ENCODE assay signal across 34 mouse cellular contexts in the genomic region with DNA sequence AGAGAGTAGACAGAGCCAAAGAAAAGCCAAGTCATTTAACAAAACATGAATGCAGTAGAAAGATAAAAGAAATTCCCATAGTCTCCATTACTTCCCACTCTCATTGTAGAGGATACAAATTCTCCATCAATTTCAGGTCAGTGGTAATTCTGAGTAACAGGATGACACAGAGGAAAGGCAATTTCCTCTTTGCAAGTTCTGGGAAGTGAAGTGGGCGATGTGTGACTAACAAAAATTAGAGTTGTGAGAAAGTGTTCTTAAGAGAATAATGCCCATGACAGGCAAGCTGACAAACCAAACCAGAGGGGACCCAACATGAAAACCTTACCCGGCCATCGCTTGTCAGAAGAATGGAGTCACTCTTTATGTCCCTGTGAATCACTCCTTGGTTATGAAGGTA. TPM values are rescaled to one million over a fixed set of nuclear protein-coding genes. Genes with fewer than 3 reads are reported as not detected.
"Had no signal": no experiment of that assay in that cellular context is flagged by ENCODE, and none has a peak within 500 bp of the region (broad histone marks: within the 10 kb centered on the region; RNA-seq: fewer than 3 reads in every experiment).

No protein-coding gene starts in this region.

- H3K36me3 ChIP-seq: embryonic facial prominence, embryonic 10.5 days; embryonic facial prominence, embryonic 12.5 days; embryonic facial prominence, embryonic 13.5 days; embryonic facial prominence, embryonic 15.5 days; forebrain, embryonic 10.5 days; forebrain, embryonic 12.5 days had no signal

- H3K27ac ChIP-seq: embryonic facial prominence, embryonic 10.5 days; embryonic facial prominence, embryonic 12.5 days; embryonic facial prominence, embryonic 13.5 days; embryonic facial prominence, embryonic 15.5 days; forebrain, embryonic 10.5 days; forebrain, embryonic 12.5 days; forebrain, embryonic 13.5 days; forebrain, embryonic 15.5 days; gastrocnemius, adult 2 months; heart, adult 2 months had no signal

- H3K9me3 ChIP-seq: embryonic facial prominence, embryonic 10.5 days; embryonic facial prominence, embryonic 12.5 days; embryonic facial prominence, embryonic 13.5 days; embryonic facial prominence, embryonic 15.5 days; forebrain, embryonic 10.5 days; forebrain, embryonic 12.5 days; forebrain, embryonic 13.5 days; forebrain, embryonic 15.5 days had no signal

- H3K4me1 ChIP-seq: embryonic facial prominence, embryonic 10.5 days; embryonic facial prominence, embryonic 12.5 days; embryonic facial prominence, embryonic 13.5 days; embryonic facial prominence, embryonic 15.5 days; forebrain, embryonic 10.5 days; forebrain, embryonic 12.5 days; forebrain, embryonic 13.5 days; forebrain, embryonic 15.5 days had no signal

- H3K27me3 ChIP-seq: embryonic facial prominence, embryonic 12.5 days; embryonic facial prominence, embryonic 13.5 days; embryonic facial prominence, embryonic 15.5 days; forebrain, embryonic 12.5 days; forebrain, embryonic 13.5 days; forebrain, embryonic 15.5 days had no signal

- DNase-seq: cerebellum, adult 8-10 months; cerebellum, adult 9-10 months; cerebellum, adult 9-11 months; cerebellum, postnatal 10 days; cerebellum, postnatal 14 days; cerebellum, postnatal 25 days; cerebellum, postnatal 36 days; embryo, embryonic 11 days; forebrain, postnatal 0 days; gastrocnemius, adult 2 months; gastrocnemius, postnatal 10 days; gastrocnemius, postnatal 14 days; gastrocnemius, postnatal 25 days; gastrocnemius, postnatal 36 days; heart, adult 11 months; heart, adult 18-20 months; heart, adult 2 months had no signal

- ATAC-seq: forebrain, embryonic 13.5 days; forebrain, embryonic 14.5 days; forebrain, embryonic 15.5 days; forebrain, embryonic 16.5 days; forebrain, postnatal 0 days had no signal

- H3K4me3 ChIP-seq: embryonic facial prominence, embryonic 10.5 days; embryonic facial prominence, embryonic 12.5 days; embryonic facial prominence, embryonic 13.5 days; embryonic facial prominence, embryonic 15.5 days; erythroblast, embryonic 14.5 days; forebrain, embryonic 10.5 days; forebrain, embryonic 12.5 days; forebrain, embryonic 13.5 days; forebrain, embryonic 15.5 days; gastrocnemius, adult 2 months; heart, adult 2 months had no signal

- H3K9ac ChIP-seq: embryonic facial prominence, embryonic 12.5 days; embryonic facial prominence, embryonic 13.5 days; embryonic facial prominence, embryonic 15.5 days; forebrain, embryonic 12.5 days; forebrain, embryonic 13.5 days; forebrain, embryonic 15.5 days; forebrain, postnatal 0 days had no signal

- H3K4me2 ChIP-seq: embryonic facial prominence, embryonic 12.5 days; embryonic facial prominence, embryonic 13.5 days; embryonic facial prominence, embryonic 15.5 days; forebrain, embryonic 12.5 days; forebrain, embryonic 13.5 days; forebrain, embryonic 15.5 days had no signal

RNA-seq across cellular contexts. Expression of a gene that starts 45.1 kb away (rescaled TPM):
- total RNA-seq: common myeloid progenitor, adult 5-6 weeks; gastrocnemius, adult 18-20 months; gastrocnemius, adult 2 months; gastrocnemius, adult 8-10 months; gastrocnemius, postnatal 10 days; gastrocnemius, postnatal 14 days; gastrocnemius, postnatal 25 days; gastrocnemius, postnatal 36 days; gastrocnemius, postnatal 4 days; granulocyte monocyte progenitor cell, adult 5-6 weeks; heart, adult 18-20 months; heart, adult 8-10 months had no signal
- polyA plus RNA-seq: erythroblast, embryonic 14.5 days; heart, adult 2 months had no signal
